Mouse (Mus musculus): Measurements from ENCODE around the gene Ifi208.

- TF ChIP-seq EP300 (IDR thresholded peaks at IDR 0.05; ENCODE audit: insufficient read depth, low read depth, low read length) = no peak
- no peak for TF ChIP-seq POLR2A (IDR thresholded peaks at IDR 0.05; ENCODE audit: insufficient read depth, low read length)
- TF ChIP-seq CTCF (IDR thresholded peaks at IDR 0.05; ENCODE audit: low read depth, low read length) = no peak
Observed at GRCm38 (mm10) chr1:173741656-173742055, 68.2 kb downstream of the Ifi208 start, which contains the start of gene Ifi207.

Measured in ES-Bruce4 (cell line).